Mouse (Mus musculus) olfactory bulb, adult 2 months (tissue): ENCODE measurements around the gene Limch1.

Source experiments
- CTCF ChIP-seq: fragments of 200-500 bp; IDR thresholded peaks from 2 replicates; pipeline ENCODE4 v1.5.1; 2012; ENCODE audit warnings: low read depth, mild to moderate bottlenecking, low read length, moderate library complexity; ENCODE audit not compliant: insufficient read depth
- POLR2A ChIP-seq: fragments of 200-500 bp; IDR thresholded peaks from 2 replicates; pipeline ENCODE4 v1.6.1; 2012; ENCODE audit warnings: mild to moderate bottlenecking, low read depth, low read length, moderate library complexity; ENCODE audit not compliant: insufficient read depth

GRCm38 (mm10) chr5:66826844-66827243 is 81.2 kb downstream of the Limch1 start:
- TF ChIP-seq CTCF, result no peak
- TF ChIP-seq POLR2A, result no peak
